Mouse (Mus musculus) CD4-positive, CD25-positive, alpha-beta regulatory T cell, adult 2 months (primary cell): Measurements from ENCODE around the gene Prcd.
"Not testable (repeated sequence)": the region's sequence is repeated elsewhere in the genome, so short reads cannot be mapped to it uniquely, and the experiment has no call there.

Source experiments
- DNase-seq: peaks from one replicate; pipeline ENCODE4 v3.0.0-alpha.2; 2012; ENCODE audit warnings: low read depth, low spot score

Prcd gene

DNA sequence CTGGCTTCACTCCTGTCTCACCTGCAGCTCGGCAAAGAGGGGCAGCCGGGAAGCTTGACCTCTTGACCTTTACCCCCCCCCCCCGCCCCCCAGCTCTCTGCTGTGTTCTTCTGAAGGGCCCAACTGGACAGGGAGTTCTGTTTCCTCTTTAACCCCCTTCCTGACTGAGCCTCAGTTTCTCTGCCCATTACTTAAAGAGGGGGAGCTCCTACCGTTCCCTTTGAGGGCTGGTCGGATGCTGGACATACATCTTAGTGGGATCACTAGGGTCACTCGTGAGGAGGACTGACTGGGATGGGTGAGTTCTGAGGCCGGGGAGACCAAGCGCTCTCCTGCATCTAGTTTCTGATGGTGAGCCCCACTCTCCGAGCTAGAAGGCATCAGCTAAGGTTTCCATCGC lies at the start of gene Prcd:
Prcd (plus strand) TSS at position 301 of the 400 bp plus-strand sequence.
- DNase-seq: no peak

DNA sequence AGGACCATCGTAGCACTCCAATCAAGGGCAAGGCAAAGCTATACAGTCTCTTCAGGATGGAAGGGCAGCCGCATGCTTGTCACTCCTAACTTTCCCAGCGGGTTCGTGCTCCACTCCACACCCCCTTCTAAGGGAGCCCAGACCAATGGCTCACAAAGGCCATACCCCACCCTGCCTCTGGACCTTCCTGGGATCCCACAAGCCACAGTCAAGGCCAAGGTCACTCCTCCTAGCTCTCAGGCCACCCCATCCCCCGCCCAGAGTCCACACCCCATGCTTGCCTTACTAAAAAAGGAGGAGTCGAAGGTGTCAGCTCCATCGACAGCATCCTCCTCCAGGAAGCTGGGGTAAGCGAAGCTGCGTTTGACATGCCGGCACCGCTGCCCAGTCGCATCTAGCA lies 49.2 kb upstream of the Prcd start:
- no peak for DNase-seq

DNA sequence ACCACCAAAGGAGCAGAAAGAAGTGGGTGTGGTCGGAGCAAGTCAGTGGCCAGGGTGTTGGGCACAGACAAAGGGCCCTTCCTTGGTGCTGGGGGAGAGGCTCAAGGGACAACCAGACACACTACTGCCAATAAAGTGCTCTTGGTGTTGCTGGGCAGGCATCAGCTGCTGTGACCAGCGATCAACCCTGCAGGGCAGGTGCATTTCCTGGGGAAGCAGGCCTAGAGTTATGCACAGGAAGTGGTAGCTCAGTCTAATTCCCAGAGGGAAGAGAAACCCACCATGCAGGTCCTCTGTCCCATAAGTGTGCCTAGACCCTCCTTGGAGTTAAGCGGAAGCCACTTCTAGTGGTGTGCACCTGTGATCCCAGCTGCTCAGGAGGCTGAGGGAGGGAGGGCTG lies 45.6 kb upstream of the Prcd start:
- DNase-seq: no peak

- no peak for DNase-seq
Observed at GRCm38 (mm10) chr11:116609965-116610630, 43.2 kb upstream of the Prcd start.

- DNase-seq: not testable (repeated sequence)
Observed at GRCm38 (mm10) chr11:116611168-116611567, 42.2 kb upstream of the Prcd start.

GRCm38 (mm10) chr11:116611883-116612282 lies 41.5 kb upstream of the Prcd start:
- DNase-seq: no peak

GRCm38 (mm10) chr11:116612554-116612953 lies 40.8 kb upstream of the Prcd start:
- DNase-seq: no peak

- DNase-seq: no peak
Observed at GRCm38 (mm10) chr11:116613234-116613633, 40.1 kb upstream of the Prcd start.

GRCm38 (mm10) chr11:116615735-116616437 lies 37.4 kb upstream of the Prcd start:
- peak; percentile 67 for DNase-seq

DNA sequence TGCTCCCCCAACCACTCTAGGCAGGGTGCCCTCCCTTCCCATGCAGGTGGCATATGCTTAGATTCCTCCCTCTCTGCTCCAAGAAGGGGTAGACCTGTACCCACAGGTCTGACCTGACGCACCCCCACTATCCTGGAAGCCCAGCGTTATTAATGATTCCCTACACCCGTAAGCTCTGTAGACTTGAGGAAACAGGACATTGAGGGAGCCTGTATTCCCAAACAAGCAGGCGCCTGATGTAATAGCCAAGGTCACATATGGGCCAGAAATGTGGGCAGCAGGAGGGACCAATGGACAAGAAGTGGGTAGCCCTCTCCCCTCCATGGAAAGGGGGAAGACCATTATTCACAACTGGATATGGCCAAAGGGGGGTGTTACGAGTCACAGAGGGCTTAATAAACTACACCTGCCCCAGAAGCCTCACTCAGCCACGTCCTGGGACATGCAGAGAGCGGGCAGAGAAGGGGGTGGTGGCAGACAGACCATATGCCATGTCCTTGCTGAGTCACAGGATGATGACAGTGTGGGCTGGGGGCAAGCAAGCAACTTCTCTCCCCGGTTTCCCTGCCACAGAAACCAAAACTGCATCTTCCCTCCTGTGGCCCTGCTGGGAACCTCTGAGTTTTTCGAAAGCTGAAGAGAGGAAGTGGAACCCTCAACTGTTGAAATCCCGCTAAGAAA lies 36.8 kb upstream of the Prcd start:
- DNase-seq: peak; percentile 31

DNA sequence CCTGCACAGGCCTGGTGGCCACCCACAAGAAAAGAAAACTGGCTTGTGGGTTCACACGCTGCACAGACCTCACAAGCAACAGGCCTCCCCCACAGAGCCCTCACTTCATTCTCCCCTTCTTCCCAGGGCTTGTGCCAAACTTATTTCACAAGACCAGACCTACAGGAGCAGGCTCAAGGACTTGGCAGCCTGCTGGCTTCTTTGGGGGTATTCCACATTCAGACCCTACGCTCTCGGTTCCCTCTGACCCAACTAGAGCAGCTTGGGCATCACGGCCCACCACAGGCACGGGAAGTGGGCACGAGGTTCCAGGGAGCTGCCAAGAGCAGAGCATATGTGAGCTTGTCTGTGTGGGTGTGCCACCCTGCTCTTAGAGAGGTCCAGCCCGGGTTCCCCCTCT lies 35.7 kb upstream of the Prcd start:
- DNase-seq: no peak

- no peak for DNase-seq
Observed at GRCm38 (mm10) chr11:116618666-116619065, 34.7 kb upstream of the Prcd start.

- no peak for DNase-seq
Observed at GRCm38 (mm10) chr11:116619156-116619555, 34.2 kb upstream of the Prcd start.

GRCm38 (mm10) chr11:116619561-116619960 lies 33.8 kb upstream of the Prcd start:
- DNase-seq: no peak

DNA sequence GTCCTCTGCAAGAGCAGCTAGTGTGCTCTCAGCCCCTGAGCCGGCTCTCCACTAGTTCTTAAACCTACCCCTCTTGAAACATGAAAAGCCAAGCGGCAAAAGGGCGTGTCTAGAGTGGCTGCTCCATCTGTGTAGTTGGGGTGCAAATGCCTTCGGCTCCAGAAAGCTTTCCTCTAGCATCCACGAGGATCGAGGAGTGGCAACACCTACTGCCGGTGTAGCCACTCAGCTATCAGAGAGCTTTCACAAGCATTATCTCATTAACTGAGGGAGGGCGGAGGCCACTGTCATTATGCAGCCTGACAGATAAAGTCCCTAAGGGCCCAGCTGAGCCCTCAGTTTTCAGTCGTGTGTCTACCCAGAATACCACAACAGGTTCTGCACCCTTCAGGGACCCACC lies 33.3 kb upstream of the Prcd start:
- no peak for DNase-seq

GRCm38 (mm10) chr11:116620559-116621253 lies 32.6 kb upstream of the Prcd start:
- DNase-seq: no peak

DNA sequence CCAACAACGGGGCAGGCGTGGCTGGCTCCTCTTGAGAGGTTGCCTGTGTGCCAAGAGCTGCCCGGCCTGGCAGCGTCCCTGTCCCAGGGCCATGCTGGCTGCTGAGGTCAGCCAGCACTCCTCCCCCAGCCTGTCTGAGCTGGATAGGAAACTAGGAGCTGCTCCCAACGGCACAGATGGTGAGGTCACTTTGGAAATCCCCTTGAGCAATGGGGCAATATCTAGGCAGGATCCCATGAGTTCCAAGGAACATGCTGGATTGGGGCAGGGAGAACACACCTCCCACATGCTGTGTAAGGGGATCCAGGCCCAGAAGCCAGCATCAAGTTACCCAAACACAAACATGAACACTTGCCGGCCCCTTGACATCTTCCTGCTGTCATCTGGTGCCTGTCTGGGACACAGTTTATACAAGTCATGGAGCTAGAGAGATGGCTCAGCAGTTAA lies 32.1 kb upstream of the Prcd start:
- DNase-seq: no peak

DNA sequence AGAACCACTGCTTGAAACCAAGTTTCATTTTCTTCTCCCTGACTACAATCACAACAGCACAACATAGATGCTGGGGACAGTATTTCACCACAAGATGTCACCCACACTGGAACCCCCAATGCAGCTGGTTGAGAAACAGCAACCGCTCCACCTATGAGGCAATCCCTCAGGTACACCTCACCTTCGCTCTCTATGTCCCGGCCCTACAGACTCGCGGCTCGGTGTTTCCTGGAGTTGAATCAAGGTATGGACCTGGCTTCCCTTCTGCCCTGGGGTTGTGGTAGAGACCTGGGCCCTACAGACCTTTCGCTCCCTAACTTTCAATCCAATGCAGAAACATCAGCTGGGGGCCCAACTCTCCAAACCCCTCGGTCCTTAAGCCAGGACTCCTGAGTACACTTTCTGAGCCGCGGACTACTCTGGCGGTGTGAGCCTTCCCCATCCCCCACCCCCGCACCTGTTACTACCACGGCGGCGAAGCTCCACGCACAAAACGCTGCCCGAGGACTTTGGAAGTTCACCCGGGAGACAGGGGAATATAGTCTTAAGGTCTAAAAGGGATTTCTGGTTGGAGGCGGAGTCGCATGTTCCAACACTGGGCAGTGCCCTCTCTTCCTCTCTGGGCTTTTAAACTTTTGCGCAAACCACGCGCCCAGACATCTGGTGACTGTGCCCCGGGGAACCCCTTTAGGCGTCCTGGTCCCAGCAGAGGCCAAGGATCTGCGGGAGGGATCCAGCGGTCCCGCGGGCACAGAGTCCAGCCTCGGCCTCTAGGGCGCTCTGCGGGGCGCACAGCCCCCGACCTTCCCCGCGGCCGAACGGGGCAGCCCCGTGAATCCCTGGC lies 29.8 kb upstream of the Prcd start:
- DNase-seq: peak; percentile 55

DNA sequence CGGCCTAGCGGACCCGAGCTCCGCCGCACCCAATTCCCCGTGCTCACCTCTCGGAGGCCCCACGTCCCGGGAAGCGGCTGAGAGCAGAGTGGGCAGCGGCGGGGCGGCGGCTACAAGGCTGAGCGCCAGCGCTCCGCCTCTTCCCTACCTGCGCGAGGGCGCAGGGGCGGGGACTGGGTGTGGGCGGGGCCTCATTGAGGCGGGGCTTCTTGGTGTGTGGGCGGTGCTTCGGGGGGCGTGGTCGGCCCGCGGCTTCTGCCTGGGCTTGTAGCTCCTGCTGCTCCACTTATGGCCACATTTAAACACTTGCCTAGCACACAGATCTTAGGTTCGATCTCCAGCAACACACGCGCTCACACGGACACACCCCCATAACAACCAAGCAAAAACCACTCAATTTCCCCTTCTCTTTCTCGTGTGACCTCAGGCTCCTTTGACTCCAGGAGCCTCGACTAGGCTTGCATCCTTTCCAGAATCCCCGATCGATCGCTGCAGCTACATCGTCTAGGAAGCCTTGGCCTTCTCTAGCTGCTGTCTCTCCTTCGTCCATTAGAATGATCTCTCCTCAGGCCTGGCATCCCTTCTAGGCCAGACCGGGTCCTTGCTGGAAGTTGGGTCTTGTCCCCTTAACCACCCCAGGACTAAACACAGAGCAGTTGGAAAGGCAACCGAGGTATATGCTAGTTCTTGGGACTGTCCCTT lies 29.1 kb upstream of the Prcd start:
- peak; percentile 93 for DNase-seq
